Mouse (Mus musculus): ENCODE measurements around the gene Kcnn3.

- TF ChIP-seq CTCF (IDR thresholded peaks at IDR 0.05; ENCODE audit: borderline replicate concordance, insufficient read depth, low read depth, low read length) = no peak
- no peak for TF ChIP-seq POLR2A (IDR thresholded peaks at IDR 0.05; ENCODE audit: borderline replicate concordance, insufficient read depth, low read length)
Measured at GRCm38 (mm10) chr3:89616861-89617260, 96.9 kb downstream of the Kcnn3 start.

Data from cerebellum, adult 2 months (tissue).